Mouse (Mus musculus) neural tube, embryonic 12.5 days (tissue): Measurements from ENCODE around the gene Obsl1. TPM values are rescaled to one million over a fixed set of nuclear protein-coding genes. Genes with fewer than 3 reads are reported as not detected.

Experiments
- ATAC-seq: fragments of 200-750 bp; cut with Nextera tagmentation; 2 replicates; pipeline ENCODE4 v1.8.0; 2017; ENCODE audit warnings: low read depth, mild to moderate bottlenecking, moderate TSS enrichment, moderate library complexity; ENCODE audit not compliant: low FRiP score
- H3K27ac ChIP-seq: fragments of 300-500 bp; sonication (generic); 2 replicates; pipeline ENCODE4 v1.5.1; 2016
- H3K27me3 ChIP-seq: fragments of 300-500 bp; sonication (generic); replicated peaks from 2 replicates; pipeline ENCODE4 v1.6.1; 2016; ENCODE audit warnings: mild to moderate bottlenecking
- H3K36me3 ChIP-seq: fragments of 300-500 bp; sonication (generic); 2 replicates; pipeline ENCODE4 v1.6.1; 2016; ENCODE audit warnings: mild to moderate bottlenecking
- H3K4me1 ChIP-seq: fragments of 300-500 bp; sonication (generic); 2 replicates; pipeline ENCODE4 v1.6.1; 2016
- H3K4me2 ChIP-seq: fragments of 300-500 bp; sonication (generic); replicated peaks from 2 replicates; pipeline ENCODE4 v1.6.1; 2016; ENCODE audit warnings: mild to moderate bottlenecking
- H3K4me3 ChIP-seq: fragments of 300-500 bp; sonication (generic); 2 replicates; pipeline ENCODE4 v1.5.1; 2016
- H3K9ac ChIP-seq: fragments of 300-500 bp; sonication (generic); 2 replicates; pipeline ENCODE4 v1.6.1; 2016; ENCODE audit warnings: mild to moderate bottlenecking
- H3K9me3 ChIP-seq: fragments of 300-500 bp; sonication (generic); 2 replicates; pipeline ENCODE4 v1.6.1; 2016; ENCODE audit warnings: mild to moderate bottlenecking
- WGBS: fragments of 180-500 bp; shearing (Covaris S2); methylation state at CpG from one replicate; pipeline ENCODE4 v1.1.7; 2016; 5-methylcytosine and 5-hydroxymethylcytosine counted together
- polyA plus RNA-seq: library from polyadenylated mRNA; unstranded; fragments of >200 nt; fragmentation: Nextera tagmentation; extraction: Ambion mirVana; gene quantifications from 2 replicates; pipeline ENCODE4 v1.2.1, GENCODE M21; 2016

The Obsl1 gene
- polyA plus RNA-seq, 1 experiment from 2014 or later: 49.0 TPM

GRCm38 (mm10) chr1:75494878-75495548 is 11.2 kb downstream of the Obsl1 start:
- H3K9me3 ChIP-seq: no peaks in the 10 kb centered on the region
- 0 out of 2 replicates have a peak, but pooled peaks cover 11% of the 10 kb centered on the region for H3K27me3 ChIP-seq
- H3K27ac ChIP-seq: no peak overlapping the region
- no peak overlapping the region for H3K4me3 ChIP-seq
- 33% methylated on average over 12 of the region's 12 CpGs for WGBS
- H3K4me2 ChIP-seq: no peak overlapping the region
- peaks cover 16% of the 10 kb centered on the region; the same call in 1 of the 2 replicates for H3K36me3 ChIP-seq
- no peak for ATAC-seq
- H3K4me1 ChIP-seq: no peaks in the 10 kb centered on the region
- H3K9ac ChIP-seq: no peak overlapping the region

GRCm38 (mm10) chr1:75492579-75493170 is 13.6 kb downstream of the Obsl1 start:
- H3K9ac ChIP-seq: no peak overlapping the region
- H3K4me2 ChIP-seq: no peak overlapping the region
- peaks cover 33% of the 10 kb centered on the region for H3K27me3 ChIP-seq
- ATAC-seq: no peak
- peaks cover 6% of the 10 kb centered on the region for H3K4me1 ChIP-seq
- WGBS: 38% methylated on average over 24 of the region's 24 CpGs
- no peak overlapping the region for H3K27ac ChIP-seq
- no peak overlapping the region for H3K4me3 ChIP-seq
- H3K36me3 ChIP-seq: peaks cover 13% of the 10 kb centered on the region; the same call in 1 of the 2 replicates
- no peaks in the 10 kb centered on the region for H3K9me3 ChIP-seq

- no peak overlapping the region for H3K27ac ChIP-seq
- no peak overlapping the region for H3K4me3 ChIP-seq
- no peak overlapping the region for H3K4me2 ChIP-seq
- H3K27me3 ChIP-seq: peaks cover 49% of the 10 kb centered on the region
- peaks cover 19% of the 10 kb centered on the region for H3K4me1 ChIP-seq
- 84% methylated on average over 34 of the region's 34 CpGs for WGBS
- H3K36me3 ChIP-seq: peaks cover 6% of the 10 kb centered on the region; the same call in 1 of the 2 replicates
- no peak for ATAC-seq
- no peak overlapping the region for H3K9ac ChIP-seq
- no peaks in the 10 kb centered on the region for H3K9me3 ChIP-seq
These were observed 15.3 kb downstream of the Obsl1 start for GRCm38 (mm10) chr1:75490785-75491551.

- H3K4me3 ChIP-seq: peak overlapping the region; percentile 42
- peaks cover 25% of the 10 kb centered on the region for H3K36me3 ChIP-seq
- H3K27ac ChIP-seq: no peak overlapping the region
- peak overlapping the region; percentile 88 for H3K4me2 ChIP-seq
- under 1% methylated on average over 62 of the region's 62 CpGs for WGBS
- peak; percentile 51 for ATAC-seq
- no peaks in the 10 kb centered on the region for H3K9me3 ChIP-seq
- H3K4me1 ChIP-seq: peaks cover 19% of the 10 kb centered on the region
- H3K27me3 ChIP-seq: peaks cover 76% of the 10 kb centered on the region
- H3K9ac ChIP-seq: peak overlapping the region; percentile 44
These were observed 18.7 kb downstream of the Obsl1 start for GRCm38 (mm10) chr1:75487405-75488161.

GRCm38 (mm10) chr1:75487040-75487404 is 19.2 kb downstream of the Obsl1 start:
- ATAC-seq: 0 out of 2 replicates have a peak, but pooled peaks have one; percentile 14
- peak overlapping the region; percentile 42 for H3K4me3 ChIP-seq
- H3K4me1 ChIP-seq: peaks cover 19% of the 10 kb centered on the region
- peaks cover 79% of the 10 kb centered on the region for H3K27me3 ChIP-seq
- no peak overlapping the region for H3K27ac ChIP-seq
- H3K4me2 ChIP-seq: peak overlapping the region; percentile 88
- peaks cover 28% of the 10 kb centered on the region for H3K36me3 ChIP-seq
- H3K9ac ChIP-seq: peak overlapping the region; percentile 44; the same call in 1 of the 2 replicates
- 1% methylated on average over 13 of the region's 13 CpGs for WGBS
- H3K9me3 ChIP-seq: no peaks in the 10 kb centered on the region

- Histone ChIP-seq H3K9ac (no peak overlapping the region), H3K4me1 (peaks cover 19% of the 10 kb centered on the region), H3K27ac (no peak overlapping the region), H3K4me3 (no peak overlapping the region), H3K9me3 (no peaks in the 10 kb centered on the region), H3K4me2 (peak overlapping the region; percentile 88), H3K27me3 (peaks cover 79% of the 10 kb centered on the region), H3K36me3 (peaks cover 28% of the 10 kb centered on the region)
- 0 out of 2 replicates have a peak, but pooled peaks have one; percentile 15 for ATAC-seq
- 4% methylated on average over 24 of the region's 24 CpGs for WGBS
These were observed 19.7 kb downstream of the Obsl1 start for GRCm38 (mm10) chr1:75486561-75486960.

GRCm38 (mm10) chr1:75480735-75481134 is 25.5 kb downstream of the Obsl1 start:
- Histone ChIP-seq H3K9ac (no peak overlapping the region), H3K9me3 (no peaks in the 10 kb centered on the region), H3K27me3 (peaks cover 33% of the 10 kb centered on the region), H3K4me1 (peaks cover 36% of the 10 kb centered on the region), H3K27ac (no peak overlapping the region), H3K36me3 (peaks cover 32% of the 10 kb centered on the region), H3K4me2 (peak overlapping the region; percentile 93), H3K4me3 (peak overlapping the region; percentile 84; the same call in 1 of the 2 replicates)
- ATAC-seq: no peak
- WGBS: 79% methylated on average over 7 of the region's 7 CpGs

GRCm38 (mm10) chr1:75480036-75480435 is 26.2 kb downstream of the Obsl1 start:
- peak overlapping the region; percentile 80 for H3K9ac ChIP-seq
- peaks cover 26% of the 10 kb centered on the region for H3K27me3 ChIP-seq
- no peak for ATAC-seq
- peak overlapping the region; percentile 93 for H3K4me2 ChIP-seq
- 0 out of 2 replicates have a peak overlapping the region, but pooled peaks have one; percentile 69 for H3K27ac ChIP-seq
- H3K36me3 ChIP-seq: peaks cover 34% of the 10 kb centered on the region
- no peaks in the 10 kb centered on the region for H3K9me3 ChIP-seq
- peaks cover 36% of the 10 kb centered on the region for H3K4me1 ChIP-seq
- WGBS: 23% methylated on average over 13 of the region's 13 CpGs
- peak overlapping the region; percentile 84 for H3K4me3 ChIP-seq

GRCm38 (mm10) chr1:75479635-75479989 is 26.6 kb downstream of the Obsl1 start:
- WGBS: under 1% methylated on average over 24 of the region's 24 CpGs
- peak overlapping the region; percentile 93 for H3K4me2 ChIP-seq
- H3K4me3 ChIP-seq: peak overlapping the region; percentile 84
- no peak for ATAC-seq
- peaks cover 22% of the 10 kb centered on the region for H3K27me3 ChIP-seq
- H3K27ac ChIP-seq: peak overlapping the region; percentile 69; the same call in 1 of the 2 replicates
- no peaks in the 10 kb centered on the region for H3K9me3 ChIP-seq
- H3K4me1 ChIP-seq: peaks cover 36% of the 10 kb centered on the region
- peak overlapping the region; percentile 80 for H3K9ac ChIP-seq
- peaks cover 34% of the 10 kb centered on the region for H3K36me3 ChIP-seq

- Histone ChIP-seq H3K27ac (peak within 1 kb of the TSS; percentile 69), H3K4me3 (peak within 1 kb of the TSS; percentile 84), H3K27me3 (peaks cover 17% of the 10 kb centered on the region), H3K9ac (peak within 1 kb of the TSS; percentile 80), H3K4me2 (peak within 1 kb of the TSS; percentile 93), H3K4me1 (peaks cover 36% of the 10 kb centered on the region), H3K36me3 (peaks cover 34% of the 10 kb centered on the region), H3K9me3 (no peaks in the 10 kb centered on the region)
- WGBS: under 1% methylated on average over 71 of the region's 76 CpGs
- peak; percentile 90 for ATAC-seq
These were observed 27.2 kb downstream of the Obsl1 start, which contains the start of the genes Chpf and Tmem198 for GRCm38 (mm10) chr1:75478916-75479634. Gene Chpf (minus strand): TSS chr1:75479307. Gene Tmem198 (plus strand): TSS chr1:75479532.

GRCm38 (mm10) chr1:75478497-75478896 is 27.8 kb downstream of the Obsl1 start:
- peaks cover 36% of the 10 kb centered on the region for H3K4me1 ChIP-seq

More at GRCm38 (mm10) chr1:75478497-75478896, 27.8 kb downstream of the Obsl1 start:
- peak overlapping the region; percentile 84 for H3K4me3 ChIP-seq
- WGBS: under 1% methylated on average over 21 of the region's 25 CpGs
- peak overlapping the region; percentile 80 for H3K9ac ChIP-seq
- no peaks in the 10 kb centered on the region for H3K9me3 ChIP-seq
- ATAC-seq: no peak; the same call in 1 of the 2 replicates
- peak overlapping the region; percentile 69 for H3K27ac ChIP-seq
- peak overlapping the region; percentile 93 for H3K4me2 ChIP-seq
- H3K36me3 ChIP-seq: peaks cover 40% of the 10 kb centered on the region
- peaks cover 14% of the 10 kb centered on the region for H3K27me3 ChIP-seq
